Mouse (Mus musculus): ENCODE measurements at regions not wholly inside any gene's neighbourhood (a gene's known extent, or its start where the extent isn't known, plus 50 kb on each side); places are given as distances from the start of the nearest gene placed in this dataset.

GRCm38 (mm10) chr6:100164162-100164561 is 123.1 kb downstream of the Rybp start:
- Histone ChIP-seq H3K4me2 (ENCODE audit: low read depth) (peak overlapping the region; percentile 76), H3K4me3 (no peak overlapping the region), H3K36me3 (ENCODE audit: control insufficient read depth, insufficient read depth) (no peaks in the 10 kb centered on the region), H3K79me2 (ENCODE audit: control insufficient read depth, insufficient read depth) (no peaks in the 10 kb centered on the region), H3K27me3 (ENCODE audit: control insufficient read depth, insufficient read depth, insufficient read length) (no peaks in the 10 kb centered on the region), H3ac (ENCODE audit: control insufficient read depth, insufficient read length) (no peak overlapping the region)
- TF ChIP-seq USF1 (IDR thresholded peaks at IDR 0.05; ENCODE audit: low read depth) (peak; percentile 22), MYOD1 (IDR thresholded peaks at IDR 0.05; ENCODE audit: control insufficient read depth in 1 of 3, insufficient read length in 2 of 3, low read depth in 2 of 3) (peak in 1 of 3 experiments; percentile 52), MYOG (IDR thresholded peaks at IDR 0.05; ENCODE audit: control insufficient read depth in 1 of 3, insufficient read depth in 1 of 3, insufficient read length in 2 of 3, low read depth in 2 of 3) (peak in 1 of 3 experiments; percentile 48), E2F4 (IDR thresholded peaks at IDR 0.05; ENCODE audit: insufficient read depth) (no peak), TCF12 (IDR thresholded peaks at IDR 0.05; ENCODE audit: insufficient read depth, poor library complexity, severe bottlenecking) (no peak)

DNA sequence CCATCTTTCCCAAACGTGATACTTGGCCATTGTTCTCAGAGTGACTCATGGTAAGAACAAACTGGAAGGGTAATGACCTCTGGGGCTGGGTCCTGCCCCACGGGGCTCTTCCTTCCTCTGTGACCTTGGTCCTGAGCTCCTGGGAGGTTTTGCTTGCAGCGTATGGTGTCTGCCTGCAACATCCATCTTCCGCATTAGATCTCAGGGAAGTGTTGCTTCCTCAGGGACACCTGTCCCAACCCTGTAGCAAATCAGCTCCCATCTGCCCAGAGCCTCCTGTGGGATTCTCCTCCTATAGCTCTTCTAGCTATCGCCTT is 123.5 kb downstream of the Rybp start:
- H3K36me3 ChIP-seq (ENCODE audit: control insufficient read depth, insufficient read depth), result no peaks in the 10 kb centered on the region
- no peak overlapping the region for H3K4me3 ChIP-seq
- H3K27me3 ChIP-seq (ENCODE audit: control insufficient read depth, insufficient read depth, insufficient read length), result no peaks in the 10 kb centered on the region
- H3ac ChIP-seq (ENCODE audit: control insufficient read depth, insufficient read length), result no peak overlapping the region
- TF ChIP-seq MYOG (IDR thresholded peaks at IDR 0.05; ENCODE audit: control insufficient read depth in 1 of 3, insufficient read depth in 1 of 3, insufficient read length in 2 of 3, low read depth in 2 of 3), result no peak
- no peak for TF ChIP-seq REST (IDR thresholded peaks at IDR 0.05; ENCODE audit: insufficient read depth, insufficient read length)
- no peak for TF ChIP-seq TCF3 (IDR thresholded peaks at IDR 0.05; ENCODE audit: insufficient read length, low read depth)
- no peak for TF ChIP-seq POLR2A (IDR thresholded peaks at IDR 0.05; ENCODE audit: insufficient read length, low read depth)
- TF ChIP-seq POLR2AphosphoS2 (IDR thresholded peaks at IDR 0.05; ENCODE audit: insufficient read length, low read depth), result no peak
- TF ChIP-seq USF1 (IDR thresholded peaks at IDR 0.05; ENCODE audit: low read depth), result no peak
- no peak for TF ChIP-seq MAX (IDR thresholded peaks at IDR 0.05; ENCODE audit: low read depth)
- TF ChIP-seq E2F4 (IDR thresholded peaks at IDR 0.05; ENCODE audit: insufficient read depth), result no peak
- no peak for TF ChIP-seq MYOD1 (IDR thresholded peaks at IDR 0.05; ENCODE audit: control insufficient read depth in 1 of 3, insufficient read length in 2 of 3, low read depth in 2 of 3)
- no peak for TF ChIP-seq CEBPB (IDR thresholded peaks at IDR 0.05; ENCODE audit: insufficient read depth, poor library complexity, severe bottlenecking)
- peak overlapping the region; percentile 76 for H3K4me2 ChIP-seq (ENCODE audit: low read depth)
- H3K79me2 ChIP-seq (ENCODE audit: control insufficient read depth, insufficient read depth), result no peaks in the 10 kb centered on the region

GRCm38 (mm10) chr6:100162961-100163813 is 124.1 kb downstream of the Rybp start:
- no peaks in the 10 kb centered on the region for H3K27me3 ChIP-seq (ENCODE audit: control insufficient read depth, insufficient read depth, insufficient read length)
- peak overlapping the region; percentile 76 for H3K4me2 ChIP-seq (ENCODE audit: low read depth)
- no peak overlapping the region for H3K4me3 ChIP-seq
- H3ac ChIP-seq (ENCODE audit: control insufficient read depth, insufficient read length), result no peak overlapping the region
- H3K79me2 ChIP-seq (ENCODE audit: control insufficient read depth, insufficient read depth), result no peaks in the 10 kb centered on the region
- no peak for TF ChIP-seq REST (IDR thresholded peaks at IDR 0.05; ENCODE audit: insufficient read depth, insufficient read length)
- no peak for TF ChIP-seq MAX (IDR thresholded peaks at IDR 0.05; ENCODE audit: low read depth)
- peak in 2 of 3 experiments; percentile 6 to 27 for TF ChIP-seq MYOD1 (IDR thresholded peaks at IDR 0.05; ENCODE audit: control insufficient read depth in 1 of 3, insufficient read length in 2 of 3, low read depth in 2 of 3)
- TF ChIP-seq MYOG (IDR thresholded peaks at IDR 0.05; ENCODE audit: control insufficient read depth in 1 of 3, insufficient read depth in 1 of 3, insufficient read length in 2 of 3, low read depth in 2 of 3), result peak in 2 of 3 experiments; percentile 27 to 64
- TF ChIP-seq SRF (IDR thresholded peaks at IDR 0.05; ENCODE audit: control insufficient read depth, insufficient read length, low read depth), result peak; percentile 10
- TF ChIP-seq POLR2AphosphoS2 (IDR thresholded peaks at IDR 0.05; ENCODE audit: insufficient read length, low read depth), result no peak
- peak; percentile 20 for TF ChIP-seq USF1 (IDR thresholded peaks at IDR 0.05; ENCODE audit: low read depth)
- peak; percentile 1 for TF ChIP-seq TCF12 (IDR thresholded peaks at IDR 0.05; ENCODE audit: insufficient read depth, poor library complexity, severe bottlenecking)
- no peak for TF ChIP-seq E2F4 (IDR thresholded peaks at IDR 0.05; ENCODE audit: insufficient read depth)
- H3K36me3 ChIP-seq (ENCODE audit: control insufficient read depth, insufficient read depth), result no peaks in the 10 kb centered on the region

DNA sequence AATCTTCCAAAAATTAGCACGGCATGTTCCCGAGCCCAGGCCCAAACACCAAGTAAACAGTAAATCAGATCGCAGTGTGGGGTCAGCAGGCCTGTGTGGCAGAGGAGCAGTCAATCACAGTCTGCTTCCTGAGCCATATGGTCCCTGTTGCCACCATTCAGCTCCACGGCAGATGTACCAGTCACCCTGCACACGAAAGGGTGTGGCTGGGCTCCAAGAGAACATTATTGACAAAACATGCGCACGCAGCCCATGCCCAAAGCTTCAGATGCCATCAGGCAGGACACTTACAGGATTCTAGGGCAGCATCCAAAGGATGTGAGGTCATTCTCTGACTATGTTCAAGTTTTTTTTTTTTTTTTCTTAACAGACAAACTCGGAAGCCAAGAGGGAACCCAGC is 126.6 kb downstream of the Rybp start:
- no peaks in the 10 kb centered on the region for H3K36me3 ChIP-seq (ENCODE audit: control insufficient read depth, insufficient read depth)
- H3K27me3 ChIP-seq (ENCODE audit: control insufficient read depth, insufficient read depth, insufficient read length), result no peaks in the 10 kb centered on the region
- TF ChIP-seq TCF12 (IDR thresholded peaks at IDR 0.05; ENCODE audit: insufficient read depth, poor library complexity, severe bottlenecking), result no peak
- no peak for TF ChIP-seq E2F4 (IDR thresholded peaks at IDR 0.05; ENCODE audit: insufficient read depth)
- TF ChIP-seq CEBPB (IDR thresholded peaks at IDR 0.05; ENCODE audit: insufficient read depth, poor library complexity, severe bottlenecking), result no peak
- TF ChIP-seq USF1 (IDR thresholded peaks at IDR 0.05; ENCODE audit: low read depth), result no peak
- TF ChIP-seq MAX (IDR thresholded peaks at IDR 0.05; ENCODE audit: low read depth), result no peak
- TF ChIP-seq POLR2AphosphoS2 (IDR thresholded peaks at IDR 0.05; ENCODE audit: insufficient read length, low read depth), result no peak
- no peak for TF ChIP-seq MYOG (IDR thresholded peaks at IDR 0.05; ENCODE audit: control insufficient read depth in 1 of 3, insufficient read depth in 1 of 3, insufficient read length in 2 of 3, low read depth in 2 of 3)
- no peak overlapping the region for H3ac ChIP-seq (ENCODE audit: control insufficient read depth, insufficient read length)
- no peak overlapping the region for H3K4me2 ChIP-seq (ENCODE audit: low read depth)
- H3K79me2 ChIP-seq (ENCODE audit: control insufficient read depth, insufficient read depth), result no peaks in the 10 kb centered on the region
- no peak overlapping the region for H3K4me3 ChIP-seq

DNA sequence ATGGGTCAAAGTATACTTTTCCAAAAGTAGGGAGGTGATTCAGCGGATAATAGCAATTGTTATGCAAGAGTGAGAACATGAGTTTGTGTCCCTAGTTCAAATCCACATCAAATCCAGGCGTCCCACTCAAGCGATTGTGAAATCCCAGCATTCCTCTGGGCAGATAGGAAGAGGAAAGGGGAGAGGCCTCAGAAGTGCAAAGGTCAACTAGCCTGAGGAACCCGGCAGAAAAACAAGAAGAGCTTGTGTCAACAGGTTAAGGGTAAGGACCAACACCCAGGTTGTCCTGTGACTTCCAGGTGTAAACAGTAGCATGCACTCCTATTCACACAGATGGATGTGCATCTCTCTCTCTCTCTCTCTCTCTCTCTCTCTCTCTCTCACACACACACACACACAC is 127.5 kb downstream of the Rybp start:
- no peaks in the 10 kb centered on the region for H3K36me3 ChIP-seq (ENCODE audit: control insufficient read depth, insufficient read depth)
- TF ChIP-seq CEBPB (IDR thresholded peaks at IDR 0.05; ENCODE audit: insufficient read depth, poor library complexity, severe bottlenecking), result no peak
- no peak for TF ChIP-seq E2F4 (IDR thresholded peaks at IDR 0.05; ENCODE audit: insufficient read depth)
- no peak for TF ChIP-seq MYOG (IDR thresholded peaks at IDR 0.05; ENCODE audit: control insufficient read depth in 1 of 3, insufficient read depth in 1 of 3, insufficient read length in 2 of 3, low read depth in 2 of 3)
- TF ChIP-seq MYOD1 (IDR thresholded peaks at IDR 0.05; ENCODE audit: control insufficient read depth in 1 of 3, insufficient read length in 2 of 3, low read depth in 2 of 3), result no peak
- no peak for TF ChIP-seq TCF3 (IDR thresholded peaks at IDR 0.05; ENCODE audit: insufficient read length, low read depth)
- TF ChIP-seq SRF (IDR thresholded peaks at IDR 0.05; ENCODE audit: control insufficient read depth, insufficient read length, low read depth), result no peak
- TF ChIP-seq POLR2A (IDR thresholded peaks at IDR 0.05; ENCODE audit: insufficient read length, low read depth), result no peak
- no peak for TF ChIP-seq REST (IDR thresholded peaks at IDR 0.05; ENCODE audit: insufficient read depth, insufficient read length)
- no peak for TF ChIP-seq POLR2AphosphoS2 (IDR thresholded peaks at IDR 0.05; ENCODE audit: insufficient read length, low read depth)
- no peak for TF ChIP-seq TCF12 (IDR thresholded peaks at IDR 0.05; ENCODE audit: insufficient read depth, poor library complexity, severe bottlenecking)
- no peak for TF ChIP-seq USF1 (IDR thresholded peaks at IDR 0.05; ENCODE audit: low read depth)
- no peak for TF ChIP-seq MAX (IDR thresholded peaks at IDR 0.05; ENCODE audit: low read depth)
- no peaks in the 10 kb centered on the region for H3K79me2 ChIP-seq (ENCODE audit: control insufficient read depth, insufficient read depth)
- no peak overlapping the region for H3K4me3 ChIP-seq
- no peaks in the 10 kb centered on the region for H3K27me3 ChIP-seq (ENCODE audit: control insufficient read depth, insufficient read depth, insufficient read length)
- H3K4me2 ChIP-seq (ENCODE audit: low read depth), result no peak overlapping the region
- no peak overlapping the region for H3ac ChIP-seq (ENCODE audit: control insufficient read depth, insufficient read length)
